Mouse (Mus musculus): ENCODE results near the gene Itgax. TPM values are rescaled to one million over a fixed set of nuclear protein-coding genes. Genes with fewer than 3 reads are reported as not detected.

Itgax gene
- polyA plus RNA-seq, 1 experiment from 2014 or later, result not detected

GRCm38 (mm10) chr7:128178385-128178784 is 49.0 kb downstream of the Itgax start:
- H3K4me1 ChIP-seq (replicated peaks), result no peaks in the 10 kb centered on the region
- H3K9ac ChIP-seq, result no peak overlapping the region
- H3K36me3 ChIP-seq, result no peaks in the 10 kb centered on the region
- H3K4me3 ChIP-seq, result no peak overlapping the region
- no peak overlapping the region for H3K4me2 ChIP-seq
- 77% methylated on average over 2 of the region's 2 CpGs for WGBS
- no peak for ATAC-seq (ENCODE audit: low FRiP score)
- H3K9me3 ChIP-seq, result no peaks in the 10 kb centered on the region
- no peaks in the 10 kb centered on the region for H3K27me3 ChIP-seq
- H3K27ac ChIP-seq, result no peak overlapping the region

- H3K9ac ChIP-seq, result no peak overlapping the region
- no peak overlapping the region for H3K4me2 ChIP-seq
Measured at GRCm38 (mm10) chr7:128180126-128180525, 50.8 kb downstream of the Itgax start.

GRCm38 (mm10) chr7:128180546-128180945 is 51.2 kb downstream of the Itgax start:
- no peaks in the 10 kb centered on the region for H3K27me3 ChIP-seq
- H3K4me3 ChIP-seq, result no peak overlapping the region
- H3K36me3 ChIP-seq, result no peaks in the 10 kb centered on the region
- no peak overlapping the region for H3K9ac ChIP-seq
- no peak overlapping the region for H3K27ac ChIP-seq
- H3K4me2 ChIP-seq, result no peak overlapping the region
- no peak for ATAC-seq (ENCODE audit: low FRiP score)
- no peaks in the 10 kb centered on the region for H3K4me1 ChIP-seq (replicated peaks)
- WGBS, result 80% methylated on average over 6 of the region's 6 CpGs
- H3K9me3 ChIP-seq, result no peaks in the 10 kb centered on the region

More at GRCm38 (mm10) chr7:128180126-128180525, 50.8 kb downstream of the Itgax start:
- WGBS, result 87% methylated on average over 7 of the region's 7 CpGs
- no peaks in the 10 kb centered on the region for H3K36me3 ChIP-seq
- ATAC-seq (ENCODE audit: low FRiP score), result no peak
- H3K9me3 ChIP-seq, result no peaks in the 10 kb centered on the region
- H3K4me3 ChIP-seq, result no peak overlapping the region
- no peaks in the 10 kb centered on the region for H3K4me1 ChIP-seq (replicated peaks)
- H3K27me3 ChIP-seq, result no peaks in the 10 kb centered on the region
- no peak overlapping the region for H3K27ac ChIP-seq

GRCm38 (mm10) chr7:128181691-128182090 is 52.3 kb downstream of the Itgax start:
- no peak overlapping the region for H3K4me3 ChIP-seq
- H3K9me3 ChIP-seq, result no peaks in the 10 kb centered on the region
- WGBS, result 98% methylated on average over 10 of the region's 10 CpGs
- no peak overlapping the region for H3K9ac ChIP-seq
- no peak overlapping the region for H3K4me2 ChIP-seq
- H3K27ac ChIP-seq, result no peak overlapping the region
- no peaks in the 10 kb centered on the region for H3K36me3 ChIP-seq
- H3K27me3 ChIP-seq, result no peaks in the 10 kb centered on the region
- H3K4me1 ChIP-seq (replicated peaks), result no peaks in the 10 kb centered on the region
- ATAC-seq (ENCODE audit: low FRiP score), result no peak

Other genes starting within 250 kb of the Itgax start
- 0.58 and 0.82 TPM in 2 replicates for gene Prss53, start 238.6 kb upstream of the Itgax start, polyA plus RNA-seq (2015; fragmentation: Nextera tagmentation; extraction: Ambion mirVana)
- gene Gm21974, start 234.1 kb upstream of the Itgax start, polyA plus RNA-seq (2015; fragmentation: Nextera tagmentation; extraction: Ambion mirVana), result 0.61 TPM in 1 of 2 replicates, not detected in the other
- 67.6 and 71.1 TPM in 2 replicates for gene Vkorc1, start 233.9 kb upstream of the Itgax start, polyA plus RNA-seq (2015; fragmentation: Nextera tagmentation; extraction: Ambion mirVana)
- gene Bckdk, start 225.5 kb upstream of the Itgax start, polyA plus RNA-seq (2015; fragmentation: Nextera tagmentation; extraction: Ambion mirVana), result 59.7 and 66.8 TPM in 2 replicates
- gene Kat8, start 217.0 kb upstream of the Itgax start, polyA plus RNA-seq (2015; fragmentation: Nextera tagmentation; extraction: Ambion mirVana), result 47.1 and 50.9 TPM in 2 replicates
- gene Prss8, start 199.4 kb upstream of the Itgax start, polyA plus RNA-seq (2015; fragmentation: Nextera tagmentation; extraction: Ambion mirVana), result 0.26 and 0.30 TPM in 2 replicates
- 11.8 and 13.3 TPM in 2 replicates for gene Prss36, start 182.8 kb upstream of the Itgax start, polyA plus RNA-seq (2015; fragmentation: Nextera tagmentation; extraction: Ambion mirVana)
- 397 and 402 TPM in 2 replicates for gene Fus, start 162.1 kb upstream of the Itgax start, polyA plus RNA-seq (2015; fragmentation: Nextera tagmentation; extraction: Ambion mirVana)
- gene Pycard, start 135.7 kb upstream of the Itgax start, polyA plus RNA-seq (2015; fragmentation: Nextera tagmentation; extraction: Ambion mirVana), result 6.5 and 8.2 TPM in 2 replicates
- 0.13 TPM in 1 of 2 replicates, not detected in the other for gene Trim72, start 125.6 kb upstream of the Itgax start, polyA plus RNA-seq (2015; fragmentation: Nextera tagmentation; extraction: Ambion mirVana)
- 1.1 and 1.4 TPM in 2 replicates for gene Itgam, start 66.9 kb upstream of the Itgax start, polyA plus RNA-seq (2015; fragmentation: Nextera tagmentation; extraction: Ambion mirVana)
- gene Gm49368, start 66.9 kb upstream of the Itgax start, polyA plus RNA-seq (2015; fragmentation: Nextera tagmentation; extraction: Ambion mirVana), result not detected in 2 replicates
- not detected in 2 replicates for gene Itgad, start 24.8 kb downstream of the Itgax start, polyA plus RNA-seq (2015; fragmentation: Nextera tagmentation; extraction: Ambion mirVana)
- 0.70 and 1.1 TPM in 2 replicates for gene Cox6a2, start 76.8 kb downstream of the Itgax start, polyA plus RNA-seq (2015; fragmentation: Nextera tagmentation; extraction: Ambion mirVana)
- gene Armc5, start 107.8 kb downstream of the Itgax start, polyA plus RNA-seq (2015; fragmentation: Nextera tagmentation; extraction: Ambion mirVana), result 15.0 and 15.2 TPM in 2 replicates
- gene 9130023H24Rik, start 108.5 kb downstream of the Itgax start, polyA plus RNA-seq (2015; fragmentation: Nextera tagmentation; extraction: Ambion mirVana), result 10.6 and 11.4 TPM in 2 replicates
- 27.9 and 31.0 TPM in 2 replicates for gene Tgfb1i1, start 117.3 kb downstream of the Itgax start, polyA plus RNA-seq (2015; fragmentation: Nextera tagmentation; extraction: Ambion mirVana)
- gene Slc5a2, start 136.1 kb downstream of the Itgax start, polyA plus RNA-seq (2015; fragmentation: Nextera tagmentation; extraction: Ambion mirVana), result not detected in 2 replicates
- gene BC017158, start 168.6 kb downstream of the Itgax start, polyA plus RNA-seq (2015; fragmentation: Nextera tagmentation; extraction: Ambion mirVana), result 17.2 and 20.3 TPM in 2 replicates

All from hindbrain, embryonic 13.5 days (tissue).